Mouse (Mus musculus): ENCODE results near the gene Usp39. TPM values are rescaled to one million over a fixed set of nuclear protein-coding genes. Genes with fewer than 3 reads are reported as not detected.

Usp39 gene
- total and polyA plus RNA-seq, 3 experiments = 26.3 to 116 (median 100) TPM

- peaks cover 6% of the 10 kb centered on the region for H3K9me3 ChIP-seq (replicated peaks)
- no peak for DNase-seq (ENCODE audit: low spot score)
- peaks cover 45% of the 10 kb centered on the region for H3K27me3 ChIP-seq (ENCODE audit: insufficient read depth, low read length)
- no peak for ATAC-seq (ENCODE audit: extremely low read depth, insufficient number of reproducible peaks, low FRiP score, poor library complexity, severe bottlenecking)
- no peak overlapping the region for H3K4me3 ChIP-seq (ENCODE audit: low read depth, low read length)
- no peaks in the 10 kb centered on the region for H3K36me3 ChIP-seq (replicated peaks)
- no peak for TF ChIP-seq CTCF (IDR thresholded peaks at IDR 0.05; ENCODE audit: low read depth, low read length)
- no peak for TF ChIP-seq TAL1 (conservative IDR thresholded peaks at IDR 0.05; ENCODE audit: low read depth, low read length)
- no peak for TF ChIP-seq POLR2AphosphoS5 (IDR thresholded peaks at IDR 0.05; ENCODE audit: insufficient replicate concordance, low read depth, low read length)
- TF ChIP-seq GATA1 (IDR thresholded peaks at IDR 0.05; ENCODE audit: borderline replicate concordance, low read length) = no peak
- no peak for TF ChIP-seq GATA2 (IDR thresholded peaks at IDR 0.05; ENCODE audit: borderline replicate concordance, low read depth, low read length)
- peaks cover 42% of the 10 kb centered on the region for H3K4me1 ChIP-seq (ENCODE audit: insufficient read depth, low read depth, low read length)
These were observed 68.0 kb downstream of the Usp39 start for GRCm38 (mm10) chr6:72276972-72277441.

- TF ChIP-seq GATA1 (IDR thresholded peaks at IDR 0.05; ENCODE audit: borderline replicate concordance, low read length) (no peak), GATA2 (IDR thresholded peaks at IDR 0.05; ENCODE audit: borderline replicate concordance, low read depth, low read length) (no peak), CTCF (IDR thresholded peaks at IDR 0.05; ENCODE audit: low read depth, low read length) (no peak), POLR2AphosphoS5 (IDR thresholded peaks at IDR 0.05; ENCODE audit: insufficient replicate concordance, low read depth, low read length) (no peak), TAL1 (conservative IDR thresholded peaks at IDR 0.05; ENCODE audit: low read depth, low read length) (no peak)
- ATAC-seq (ENCODE audit: extremely low read depth, insufficient number of reproducible peaks, low FRiP score, poor library complexity, severe bottlenecking) (no peak), DNase-seq (ENCODE audit: low spot score) (no peak)
- no peaks in the 10 kb centered on the region for H3K36me3 ChIP-seq (replicated peaks)
- peaks cover 6% of the 10 kb centered on the region for H3K9me3 ChIP-seq (replicated peaks)
- H3K4me3 ChIP-seq (ENCODE audit: low read depth, low read length) = no peak overlapping the region
- H3K4me1 ChIP-seq (ENCODE audit: insufficient read depth, low read depth, low read length) = peaks cover 42% of the 10 kb centered on the region
- peaks cover 54% of the 10 kb centered on the region for H3K27me3 ChIP-seq (ENCODE audit: insufficient read depth, low read length)
These were observed 68.8 kb downstream of the Usp39 start for GRCm38 (mm10) chr6:72276141-72276540.

- peaks cover 57% of the 10 kb centered on the region for H3K27me3 ChIP-seq (ENCODE audit: insufficient read depth, low read length)
- TF ChIP-seq TAL1 (conservative IDR thresholded peaks at IDR 0.05; ENCODE audit: low read depth, low read length) (no peak), CTCF (IDR thresholded peaks at IDR 0.05; ENCODE audit: low read depth, low read length) (no peak), GATA1 (IDR thresholded peaks at IDR 0.05; ENCODE audit: borderline replicate concordance, low read length) (no peak), POLR2AphosphoS5 (IDR thresholded peaks at IDR 0.05; ENCODE audit: insufficient replicate concordance, low read depth, low read length) (no peak), GATA2 (IDR thresholded peaks at IDR 0.05; ENCODE audit: borderline replicate concordance, low read depth, low read length) (no peak)
- no peak overlapping the region for H3K4me3 ChIP-seq (ENCODE audit: low read depth, low read length)
- DNase-seq (ENCODE audit: low spot score) (no peak), ATAC-seq (ENCODE audit: extremely low read depth, insufficient number of reproducible peaks, low FRiP score, poor library complexity, severe bottlenecking) (no peak)
- peaks cover 39% of the 10 kb centered on the region for H3K4me1 ChIP-seq (ENCODE audit: insufficient read depth, low read depth, low read length)
- H3K36me3 ChIP-seq (replicated peaks) = no peaks in the 10 kb centered on the region
- H3K9me3 ChIP-seq (replicated peaks) = peaks cover 6% of the 10 kb centered on the region
These were observed 69.5 kb downstream of the Usp39 start for GRCm38 (mm10) chr6:72275527-72275926.

GRCm38 (mm10) chr6:72273153-72273552 is 71.8 kb downstream of the Usp39 start:
- ATAC-seq (ENCODE audit: extremely low read depth, insufficient number of reproducible peaks, low FRiP score, poor library complexity, severe bottlenecking) = no peak
- H3K4me3 ChIP-seq (ENCODE audit: low read depth, low read length) = no peak overlapping the region
- no peak for DNase-seq (ENCODE audit: low spot score)

GRCm38 (mm10) chr6:72272161-72272696 is 72.8 kb downstream of the Usp39 start:
- Histone ChIP-seq H3K27me3 (ENCODE audit: insufficient read depth, low read length) (peaks cover 75% of the 10 kb centered on the region), H3K9me3 (replicated peaks) (peaks cover 6% of the 10 kb centered on the region), H3K4me3 (ENCODE audit: low read depth, low read length) (no peak overlapping the region), H3K36me3 (replicated peaks) (no peaks in the 10 kb centered on the region), H3K4me1 (ENCODE audit: insufficient read depth, low read depth, low read length) (peaks cover 11% of the 10 kb centered on the region)
- DNase-seq (ENCODE audit: low spot score) (no peak), ATAC-seq (ENCODE audit: extremely low read depth, insufficient number of reproducible peaks, low FRiP score, poor library complexity, severe bottlenecking) (no peak)
- TF ChIP-seq CTCF (IDR thresholded peaks at IDR 0.05; ENCODE audit: low read depth, low read length) = no peak
- TF ChIP-seq GATA2 (IDR thresholded peaks at IDR 0.05; ENCODE audit: borderline replicate concordance, low read depth, low read length) = no peak
- no peak for TF ChIP-seq POLR2AphosphoS5 (IDR thresholded peaks at IDR 0.05; ENCODE audit: insufficient replicate concordance, low read depth, low read length)
- no peak for TF ChIP-seq GATA1 (IDR thresholded peaks at IDR 0.05; ENCODE audit: borderline replicate concordance, low read length)
- TF ChIP-seq TAL1 (conservative IDR thresholded peaks at IDR 0.05; ENCODE audit: low read depth, low read length) = no peak

More at GRCm38 (mm10) chr6:72273153-72273552, 71.8 kb downstream of the Usp39 start:
- Histone ChIP-seq H3K27me3 (ENCODE audit: insufficient read depth, low read length) (peaks cover 69% of the 10 kb centered on the region), H3K36me3 (replicated peaks) (no peaks in the 10 kb centered on the region), H3K9me3 (replicated peaks) (peaks cover 6% of the 10 kb centered on the region), H3K4me1 (ENCODE audit: insufficient read depth, low read depth, low read length) (peaks cover 17% of the 10 kb centered on the region)
- TF ChIP-seq POLR2AphosphoS5 (IDR thresholded peaks at IDR 0.05; ENCODE audit: insufficient replicate concordance, low read depth, low read length) (no peak), CTCF (IDR thresholded peaks at IDR 0.05; ENCODE audit: low read depth, low read length) (no peak), GATA2 (IDR thresholded peaks at IDR 0.05; ENCODE audit: borderline replicate concordance, low read depth, low read length) (no peak), GATA1 (IDR thresholded peaks at IDR 0.05; ENCODE audit: borderline replicate concordance, low read length) (no peak), TAL1 (conservative IDR thresholded peaks at IDR 0.05; ENCODE audit: low read depth, low read length) (no peak)

GRCm38 (mm10) chr6:72270952-72271519 is 73.9 kb downstream of the Usp39 start:
- no peak for ATAC-seq (ENCODE audit: extremely low read depth, insufficient number of reproducible peaks, low FRiP score, poor library complexity, severe bottlenecking)
- TF ChIP-seq CTCF (IDR thresholded peaks at IDR 0.05; ENCODE audit: low read depth, low read length) (no peak), GATA2 (IDR thresholded peaks at IDR 0.05; ENCODE audit: borderline replicate concordance, low read depth, low read length) (no peak), GATA1 (IDR thresholded peaks at IDR 0.05; ENCODE audit: borderline replicate concordance, low read length) (no peak)
- DNase-seq (ENCODE audit: low spot score) = no peak

More at GRCm38 (mm10) chr6:72270952-72271519, 73.9 kb downstream of the Usp39 start:
- H3K4me1 ChIP-seq (ENCODE audit: insufficient read depth, low read depth, low read length) = peaks cover 9% of the 10 kb centered on the region
- H3K36me3 ChIP-seq (replicated peaks) = no peaks in the 10 kb centered on the region
- H3K4me3 ChIP-seq (ENCODE audit: low read depth, low read length) = no peak overlapping the region
- H3K27me3 ChIP-seq (ENCODE audit: insufficient read depth, low read length) = peaks cover 77% of the 10 kb centered on the region
- H3K9me3 ChIP-seq (replicated peaks) = no peaks in the 10 kb centered on the region
